Mouse (Mus musculus) spleen, adult 12 weeks (tissue): ENCODE results near the gene Acer3.
"Not testable (repeated sequence)": the region's sequence is repeated elsewhere in the genome, so short reads cannot be mapped to it uniquely, and the experiment has no call there.

Source experiments
- DNase-seq: peaks from one replicate; pipeline ENCODE4 v3.0.0; 2022; ENCODE audit warnings: low spot score

Gene Acer3

GRCm38 (mm10) chr7:98276263-98276662, 44.7 kb downstream of the Acer3 start:
- no peak for DNase-seq

GRCm38 (mm10) chr7:98268166-98268565, 52.8 kb downstream of the Acer3 start:
- not testable (repeated sequence) for DNase-seq

- DNase-seq, result no peak
Measured at GRCm38 (mm10) chr7:98252520-98252919, 68.5 kb downstream of the Acer3 start.

- no peak for DNase-seq
Measured at GRCm38 (mm10) chr7:98236686-98237359, 84.2 kb downstream of the Acer3 start.

- DNase-seq, result no peak
Measured at GRCm38 (mm10) chr7:98223796-98224195, 97.2 kb downstream of the Acer3 start.

- no peak for DNase-seq
Measured at GRCm38 (mm10) chr7:98216713-98217112, 104.3 kb downstream of the Acer3 start.

- no peak for DNase-seq
Measured at GRCm38 (mm10) chr7:98202946-98203345, 118.1 kb downstream of the Acer3 start.

- DNase-seq, result no peak
Measured at GRCm38 (mm10) chr7:98201493-98202028, 119.4 kb downstream of the Acer3 start.

- DNase-seq, result no peak
Measured at GRCm38 (mm10) chr7:98200396-98200795, 120.6 kb downstream of the Acer3 start.

- no peak for DNase-seq
Measured at GRCm38 (mm10) chr7:98199381-98199780, 121.6 kb downstream of the Acer3 start, which contains the start of gene B3gnt6. Gene B3gnt6 (minus strand): TSS chr7:98199481.

- no peak for DNase-seq
Measured at GRCm38 (mm10) chr7:98195151-98195801, 125.7 kb downstream of the Acer3 start.

- no peak for DNase-seq
Measured at GRCm38 (mm10) chr7:98194026-98194792, 126.8 kb downstream of the Acer3 start.

- DNase-seq, result no peak
Measured at GRCm38 (mm10) chr7:98193515-98194025, 127.4 kb downstream of the Acer3 start.

- DNase-seq, result no peak
Measured at GRCm38 (mm10) chr7:98191571-98192250, 129.3 kb downstream of the Acer3 start.

GRCm38 (mm10) chr7:98190578-98190977, 130.4 kb downstream of the Acer3 start:
- DNase-seq, result no peak

- DNase-seq, result no peak
Measured at GRCm38 (mm10) chr7:98189745-98190144, 131.3 kb downstream of the Acer3 start.

GRCm38 (mm10) chr7:98188680-98189079, 132.3 kb downstream of the Acer3 start:
- no peak for DNase-seq

- DNase-seq, result no peak
Measured at GRCm38 (mm10) chr7:98188238-98188637, 132.8 kb downstream of the Acer3 start.

GRCm38 (mm10) chr7:98187332-98187731, 133.7 kb downstream of the Acer3 start:
- not testable (repeated sequence) for DNase-seq

GRCm38 (mm10) chr7:98186637-98187036, 134.4 kb downstream of the Acer3 start:
- DNase-seq, result no peak

GRCm38 (mm10) chr7:98185326-98185725, 135.7 kb downstream of the Acer3 start:
- no peak for DNase-seq
